Mouse (Mus musculus): Measurements from ENCODE around the gene Retreg3.

GRCm38 (mm10) chr11:101119131-101119760, 447 bp downstream of the Retreg3 start:
- no peak for TF ChIP-seq CTCF (IDR thresholded peaks at IDR 0.05; ENCODE audit: borderline replicate concordance, insufficient read depth, low read depth, low read length)
- no peak for TF ChIP-seq POLR2A (IDR thresholded peaks at IDR 0.05; ENCODE audit: borderline replicate concordance, insufficient read depth, low read length)

Data from cerebellum, adult 2 months (tissue).